Mouse (Mus musculus): Measurements from ENCODE around the gene Olfr1474. TPM values are rescaled to one million over a fixed set of nuclear protein-coding genes. Genes with fewer than 3 reads are reported as not detected.

Olfr1474 gene
- total RNA-seq (2023), result not detected

GRCm38 (mm10) chr19:13469265-13469664, at the start of gene Olfr1474:
Olfr1474 (plus strand) TSS chr19:13469565.

DNA sequence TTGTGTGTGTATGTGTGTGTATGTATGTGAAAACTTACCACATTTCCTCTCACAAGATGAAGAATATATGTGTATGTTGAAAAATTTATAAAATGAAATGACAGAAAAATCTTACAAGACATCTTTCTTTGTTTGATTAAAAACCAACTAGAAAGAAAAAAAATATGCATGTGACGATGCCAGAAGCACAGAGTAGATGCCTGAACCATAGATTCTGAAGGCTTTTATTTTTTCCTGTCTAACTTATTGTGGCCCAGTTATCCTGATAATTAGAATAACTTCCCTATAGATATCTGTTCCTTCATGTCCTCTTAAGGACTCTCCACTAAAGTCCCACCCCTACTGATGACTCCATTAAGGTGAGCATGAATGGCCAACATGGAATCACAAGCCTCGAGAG, 26.3 kb upstream of the Olfr1474 start, which contains the start of gene Olfr1471:
Gene Olfr1471 (plus strand): TSS at position 301 of the 400 bp plus-strand sequence.

GRCm38 (mm10) chr19:13455986-13456385, 13.4 kb upstream of the Olfr1474 start, which contains the start of gene Olfr1472:
Olfr1472 (minus strand) TSS chr19:13456086.

GRCm38 (mm10) chr19:13480096-13480495, 10.7 kb downstream of the Olfr1474 start, which contains the start of gene Olfr1475:
Olfr1475 (minus strand) TSS chr19:13480196.

GRCm38 (mm10) chr19:13500246-13500645, 30.9 kb downstream of the Olfr1474 start, which contains the start of gene Olfr1477:
Olfr1477 (plus strand) TSS chr19:13500546.

Other genes starting within 250 kb of the Olfr1474 start
- gene Olfr1463, start 238.2 kb upstream of the Olfr1474 start, total RNA-seq (2023), result not detected
- gene Olfr1465, start 154.0 kb upstream of the Olfr1474 start, total RNA-seq (2023), result not detected
- gene Olfr1466, start 130.7 kb upstream of the Olfr1474 start, total RNA-seq (2023), result not detected
- gene Olfr1467, start 107.3 kb upstream of the Olfr1474 start, total RNA-seq (2023), result not detected
- gene Olfr1469, start 61.7 kb upstream of the Olfr1474 start, total RNA-seq (2023), result not detected
- not detected for gene Olfr1471, start 26.2 kb upstream of the Olfr1474 start, total RNA-seq (2023)
- not detected for gene Olfr1472, start 13.5 kb upstream of the Olfr1474 start, total RNA-seq (2023)
- gene Olfr1475, start 10.6 kb downstream of the Olfr1474 start, total RNA-seq (2023), result not detected
- gene Olfr1477, start 31.0 kb downstream of the Olfr1474 start, total RNA-seq (2023), result not detected
- gene Olfr1480, start 58.3 kb downstream of the Olfr1474 start, total RNA-seq (2023), result not detected
- gene Olfr1484, start 113.9 kb downstream of the Olfr1474 start, total RNA-seq (2023), result not detected
- not detected for gene Olfr1487, start 147.8 kb downstream of the Olfr1474 start, total RNA-seq (2023)
- not detected for gene Olfr1489, start 162.1 kb downstream of the Olfr1474 start, total RNA-seq (2023)
- not detected for gene Olfr1490, start 181.5 kb downstream of the Olfr1474 start, total RNA-seq (2023)
- not detected for gene Olfr1491, start 227.7 kb downstream of the Olfr1474 start, total RNA-seq (2023)

All from CD4-positive naive resting alpha-beta T cell, adult 76 days (primary cell).